Mouse (Mus musculus): ENCODE measurements at regions not wholly inside any gene's neighbourhood (a gene's known extent, or its start where the extent isn't known, plus 50 kb on each side); places are given as distances from the start of the nearest gene placed in this dataset.

DNA sequence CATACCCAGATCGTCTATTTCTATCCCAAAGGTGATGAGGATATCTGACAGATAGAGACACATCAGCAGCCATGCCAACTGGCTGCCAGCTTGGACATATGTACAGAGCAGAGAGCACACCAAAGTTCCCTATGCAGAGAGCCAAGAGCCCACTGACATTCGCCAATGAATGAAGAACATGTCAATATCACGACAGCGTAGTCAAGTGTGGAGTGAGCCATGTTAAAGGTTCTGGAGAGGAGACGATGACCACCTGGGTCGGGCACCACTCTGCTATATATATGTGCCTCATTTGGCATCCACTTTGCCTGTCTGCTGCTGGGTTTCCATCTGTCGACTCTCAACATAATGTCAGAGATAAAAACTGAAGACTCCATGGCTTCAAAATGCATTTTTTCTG is 159.2 kb upstream of the Gbe1 start:
- no peak overlapping the region for H3K27ac ChIP-seq (ENCODE audit: low read length)
- no peak overlapping the region for H3K4me3 ChIP-seq (ENCODE audit: low read depth, low read length)
- H3K4me1 ChIP-seq (ENCODE audit: control insufficient read depth, insufficient read depth, low read length): no peaks in the 10 kb centered on the region
- 88% methylated on average over 7 of the region's 7 CpGs for WGBS
- H3K4me2 ChIP-seq (ENCODE audit: low read length): no peak overlapping the region
- no peak overlapping the region for H3K9ac ChIP-seq (ENCODE audit: low read depth, low read length)
- no peak for ATAC-seq
- H3K36me3 ChIP-seq (ENCODE audit: control insufficient read depth, insufficient read depth, low read length): no peaks in the 10 kb centered on the region
- no peaks in the 10 kb centered on the region for H3K27me3 ChIP-seq (ENCODE audit: control insufficient read depth, insufficient read depth, low read depth, low read length)
- 0 out of 2 replicates have a peak, but pooled peaks cover 2% of the 10 kb centered on the region for H3K9me3 ChIP-seq (replicated peaks; ENCODE audit: control insufficient read depth, low read length, poor library complexity, severe bottlenecking)

- Histone ChIP-seq H3K9ac (ENCODE audit: low read depth, low read length) (no peak overlapping the region), H3K9me3 (replicated peaks; ENCODE audit: control insufficient read depth, low read length, poor library complexity, severe bottlenecking) (no peaks in the 10 kb centered on the region), H3K4me2 (ENCODE audit: low read length) (no peak overlapping the region), H3K4me3 (ENCODE audit: low read depth, low read length) (no peak overlapping the region), H3K27ac (ENCODE audit: low read length) (no peak overlapping the region), H3K36me3 (ENCODE audit: control insufficient read depth, insufficient read depth, low read length) (no peaks in the 10 kb centered on the region), H3K4me1 (ENCODE audit: control insufficient read depth, insufficient read depth, low read length) (no peaks in the 10 kb centered on the region), H3K27me3 (ENCODE audit: control insufficient read depth, insufficient read depth, low read depth, low read length) (no peaks in the 10 kb centered on the region)
- ATAC-seq: no peak
Measured at GRCm38 (mm10) chr16:70160539-70160938, 153.2 kb upstream of the Gbe1 start.

GRCm38 (mm10) chr16:70175140-70175539 is 138.6 kb upstream of the Gbe1 start:
- H3K27me3 ChIP-seq (ENCODE audit: control insufficient read depth, insufficient read depth, low read depth, low read length): no peaks in the 10 kb centered on the region
- H3K36me3 ChIP-seq (ENCODE audit: control insufficient read depth, insufficient read depth, low read length): no peaks in the 10 kb centered on the region
- H3K4me2 ChIP-seq (ENCODE audit: low read length): no peak overlapping the region
- no peak overlapping the region for H3K27ac ChIP-seq (ENCODE audit: low read length)
- H3K4me3 ChIP-seq (ENCODE audit: low read depth, low read length): no peak overlapping the region
- WGBS: 79% methylated on average over 7 of the region's 7 CpGs
- no peaks in the 10 kb centered on the region for H3K9me3 ChIP-seq (replicated peaks; ENCODE audit: control insufficient read depth, low read length, poor library complexity, severe bottlenecking)
- no peak overlapping the region for H3K9ac ChIP-seq (ENCODE audit: low read depth, low read length)
- no peak for ATAC-seq
- no peaks in the 10 kb centered on the region for H3K4me1 ChIP-seq (ENCODE audit: control insufficient read depth, insufficient read depth, low read length)

- ATAC-seq: no peak
- Histone ChIP-seq H3K27me3 (ENCODE audit: control insufficient read depth, insufficient read depth, low read depth, low read length) (no peaks in the 10 kb centered on the region), H3K27ac (ENCODE audit: low read length) (no peak overlapping the region), H3K4me1 (ENCODE audit: control insufficient read depth, insufficient read depth, low read length) (no peaks in the 10 kb centered on the region), H3K9ac (ENCODE audit: low read depth, low read length) (no peak overlapping the region), H3K4me3 (ENCODE audit: low read depth, low read length) (no peak overlapping the region), H3K4me2 (ENCODE audit: low read length) (no peak overlapping the region), H3K9me3 (replicated peaks; ENCODE audit: control insufficient read depth, low read length, poor library complexity, severe bottlenecking) (no peaks in the 10 kb centered on the region), H3K36me3 (ENCODE audit: control insufficient read depth, insufficient read depth, low read length) (no peaks in the 10 kb centered on the region)
- 87% methylated on average over 7 of the region's 7 CpGs for WGBS
Measured at GRCm38 (mm10) chr16:70178975-70179374, 134.8 kb upstream of the Gbe1 start.

DNA sequence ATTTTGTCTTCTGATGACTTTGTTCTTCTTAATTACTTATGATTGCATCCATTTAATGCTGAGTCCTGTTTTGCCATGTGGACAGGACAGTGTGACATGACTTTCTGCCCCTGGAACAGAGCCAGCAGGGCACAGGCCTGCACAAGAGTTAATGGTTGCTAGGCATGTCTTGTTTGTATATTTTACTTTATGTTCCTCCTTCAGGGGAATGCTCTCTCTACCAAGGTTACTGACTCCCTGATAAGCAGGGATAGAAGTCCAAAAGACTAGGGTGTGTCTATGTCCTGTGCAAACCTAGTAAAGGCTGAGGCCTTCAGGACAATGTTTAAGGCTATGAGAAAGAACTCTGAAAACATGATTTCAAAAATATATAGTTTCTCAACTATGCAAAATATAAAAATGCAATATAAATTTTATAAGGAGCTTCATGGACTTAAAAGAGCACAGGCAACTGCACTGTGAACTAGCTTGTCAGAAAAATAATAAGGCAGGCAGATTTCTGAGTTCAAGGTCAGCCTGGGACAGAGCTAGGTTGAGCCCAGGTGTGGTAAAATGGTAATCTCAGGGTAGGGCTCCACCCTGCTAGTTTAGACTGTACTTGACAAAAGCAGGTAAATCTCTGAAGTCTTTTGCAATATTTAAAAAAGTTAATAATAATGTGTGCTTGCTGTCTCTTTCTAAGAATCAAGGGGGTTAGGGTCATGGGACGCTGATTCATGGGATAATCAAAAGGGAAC is 99.7 kb upstream of the Gbe1 start:
- WGBS: 59% methylated on average over 1 of the region's 1 CpGs
- no peak overlapping the region for H3K4me2 ChIP-seq (ENCODE audit: low read length)
- no peak overlapping the region for H3K4me3 ChIP-seq (ENCODE audit: low read depth, low read length)
- ATAC-seq: no peak
- H3K9ac ChIP-seq (ENCODE audit: low read depth, low read length): no peak overlapping the region
- no peaks in the 10 kb centered on the region for H3K9me3 ChIP-seq (replicated peaks; ENCODE audit: control insufficient read depth, low read length, poor library complexity, severe bottlenecking)
- H3K4me1 ChIP-seq (ENCODE audit: control insufficient read depth, insufficient read depth, low read length): no peaks in the 10 kb centered on the region
- no peaks in the 10 kb centered on the region for H3K36me3 ChIP-seq (ENCODE audit: control insufficient read depth, insufficient read depth, low read length)
- H3K27ac ChIP-seq (ENCODE audit: low read length): no peak overlapping the region
- H3K27me3 ChIP-seq (ENCODE audit: control insufficient read depth, insufficient read depth, low read depth, low read length): no peaks in the 10 kb centered on the region

DNA sequence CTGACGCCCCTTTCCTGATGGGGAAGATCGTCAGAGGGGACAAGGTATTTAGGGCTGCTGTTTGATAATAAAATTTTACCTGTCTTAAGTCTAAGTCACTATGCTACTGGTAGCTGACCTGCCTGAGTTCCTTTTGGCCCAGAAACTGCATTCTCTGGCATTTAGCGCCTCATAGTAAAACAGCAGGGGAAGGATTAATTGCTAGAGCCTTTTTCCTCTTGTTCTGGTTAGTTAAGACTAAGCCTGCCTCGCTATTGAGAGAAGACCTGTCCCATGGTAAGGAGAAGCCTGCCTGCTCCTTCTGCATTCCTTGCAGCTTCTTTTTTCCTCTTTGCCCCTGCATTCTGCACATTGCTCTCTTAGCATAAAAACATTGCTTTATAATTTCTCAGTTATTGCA is 98.9 kb upstream of the Gbe1 start:
- H3K4me2 ChIP-seq (ENCODE audit: low read length): no peak overlapping the region
- no peak overlapping the region for H3K4me3 ChIP-seq (ENCODE audit: low read depth, low read length)
- H3K27me3 ChIP-seq (ENCODE audit: control insufficient read depth, insufficient read depth, low read depth, low read length): no peaks in the 10 kb centered on the region
- no peak for ATAC-seq
- H3K36me3 ChIP-seq (ENCODE audit: control insufficient read depth, insufficient read depth, low read length): no peaks in the 10 kb centered on the region
- no peaks in the 10 kb centered on the region for H3K4me1 ChIP-seq (ENCODE audit: control insufficient read depth, insufficient read depth, low read length)
- no peak overlapping the region for H3K27ac ChIP-seq (ENCODE audit: low read length)
- no peak overlapping the region for H3K9ac ChIP-seq (ENCODE audit: low read depth, low read length)
- 12% methylated on average over 4 of the region's 4 CpGs for WGBS
- no peaks in the 10 kb centered on the region for H3K9me3 ChIP-seq (replicated peaks; ENCODE audit: control insufficient read depth, low read length, poor library complexity, severe bottlenecking)

GRCm38 (mm10) chr16:70227601-70228226 is 86.0 kb upstream of the Gbe1 start:
- Histone ChIP-seq H3K27me3 (ENCODE audit: control insufficient read depth, insufficient read depth, low read depth, low read length) (no peaks in the 10 kb centered on the region), H3K4me1 (ENCODE audit: control insufficient read depth, insufficient read depth, low read length) (no peaks in the 10 kb centered on the region), H3K36me3 (ENCODE audit: control insufficient read depth, insufficient read depth, low read length) (no peaks in the 10 kb centered on the region), H3K27ac (ENCODE audit: low read length) (no peak overlapping the region), H3K4me2 (ENCODE audit: low read length) (no peak overlapping the region), H3K9ac (ENCODE audit: low read depth, low read length) (no peak overlapping the region), H3K4me3 (ENCODE audit: low read depth, low read length) (no peak overlapping the region), H3K9me3 (replicated peaks; ENCODE audit: control insufficient read depth, low read length, poor library complexity, severe bottlenecking) (no peaks in the 10 kb centered on the region)
- WGBS: 92% methylated on average over 9 of the region's 9 CpGs
- no peak for ATAC-seq

- Histone ChIP-seq H3K27me3 (ENCODE audit: control insufficient read depth, insufficient read depth, low read depth, low read length) (no peaks in the 10 kb centered on the region), H3K9ac (ENCODE audit: low read depth, low read length) (no peak overlapping the region), H3K4me2 (ENCODE audit: low read length) (no peak overlapping the region), H3K4me3 (ENCODE audit: low read depth, low read length) (no peak overlapping the region), H3K27ac (ENCODE audit: low read length) (no peak overlapping the region), H3K36me3 (ENCODE audit: control insufficient read depth, insufficient read depth, low read length) (no peaks in the 10 kb centered on the region), H3K4me1 (ENCODE audit: control insufficient read depth, insufficient read depth, low read length) (no peaks in the 10 kb centered on the region), H3K9me3 (replicated peaks; ENCODE audit: control insufficient read depth, low read length, poor library complexity, severe bottlenecking) (no peaks in the 10 kb centered on the region)
- ATAC-seq: no peak
- WGBS: 94% methylated on average over 9 of the region's 9 CpGs
Measured at GRCm38 (mm10) chr16:70232706-70233105, 81.0 kb upstream of the Gbe1 start.

DNA sequence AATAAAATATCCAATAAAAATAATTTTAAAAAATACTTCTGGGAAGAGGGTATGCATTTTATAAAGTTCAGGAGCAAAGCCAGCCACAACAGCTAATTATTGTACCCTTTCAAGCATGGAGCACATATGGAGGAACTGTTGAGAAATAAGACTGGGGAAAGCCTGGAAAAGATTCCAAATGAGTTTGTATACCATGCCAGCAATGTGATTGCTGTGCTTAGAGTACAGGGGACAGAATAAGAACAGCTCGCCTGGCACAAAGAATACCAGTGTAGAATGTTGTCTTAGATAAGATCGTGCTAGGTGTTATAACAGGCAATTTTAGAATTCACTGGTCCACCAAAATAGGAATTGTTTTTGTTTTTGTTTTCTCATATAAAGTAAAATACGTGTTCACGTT is 78.6 kb upstream of the Gbe1 start:
- no peak overlapping the region for H3K4me3 ChIP-seq (ENCODE audit: low read depth, low read length)
- no peak overlapping the region for H3K4me2 ChIP-seq (ENCODE audit: low read length)
- H3K4me1 ChIP-seq (ENCODE audit: control insufficient read depth, insufficient read depth, low read length): no peaks in the 10 kb centered on the region
- H3K9ac ChIP-seq (ENCODE audit: low read depth, low read length): no peak overlapping the region
- no peak overlapping the region for H3K27ac ChIP-seq (ENCODE audit: low read length)
- H3K36me3 ChIP-seq (ENCODE audit: control insufficient read depth, insufficient read depth, low read length): no peaks in the 10 kb centered on the region
- over 99% methylated on average over 4 of the region's 4 CpGs for WGBS
- H3K27me3 ChIP-seq (ENCODE audit: control insufficient read depth, insufficient read depth, low read depth, low read length): no peaks in the 10 kb centered on the region
- H3K9me3 ChIP-seq (replicated peaks; ENCODE audit: control insufficient read depth, low read length, poor library complexity, severe bottlenecking): no peaks in the 10 kb centered on the region
- no peak for ATAC-seq
